Mouse (Mus musculus): Measurements from ENCODE around the gene Tmem205. TPM values are rescaled to one million over a fixed set of nuclear protein-coding genes. Genes with fewer than 3 reads are reported as not detected.
A peak's percentile ranks its signal among the peaks of the same experiment; 100 is the strongest.

Tmem205 gene
- polyA plus RNA-seq, 1 experiment from 2014 or later = 39.3 TPM

DNA sequence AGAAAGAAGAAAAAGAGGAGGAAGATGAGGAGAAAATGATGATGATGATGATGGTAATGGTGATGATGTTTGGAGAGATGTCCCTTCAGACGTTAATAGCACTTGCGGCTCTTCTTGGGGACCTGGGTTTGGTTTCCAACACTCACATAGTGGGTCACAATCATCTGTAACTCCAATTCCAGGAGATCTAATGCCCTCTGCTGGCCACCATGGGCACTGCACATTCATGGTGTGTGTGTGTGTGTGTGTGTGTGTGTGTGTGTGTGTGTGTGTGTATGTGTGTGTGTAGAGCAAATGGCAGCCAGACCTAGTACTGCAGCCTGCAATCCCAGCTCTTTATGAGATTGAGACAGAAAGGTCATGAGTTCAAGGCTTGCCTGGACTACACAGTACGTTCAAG lies 24.6 kb upstream of the Tmem205 start:
- no peak overlapping the region for H3K4me2 ChIP-seq (replicated peaks; ENCODE audit: low read depth, low read length)
- no peak overlapping the region for H3K9ac ChIP-seq (ENCODE audit: low read depth, low read length)
- H3K4me1 ChIP-seq (replicated peaks; ENCODE audit: control insufficient read depth, insufficient read depth, low read length) = peaks cover 2% of the 10 kb centered on the region; the same call in 1 of the 2 replicates
- DNase-seq (ENCODE audit: low spot score) = no peak
- WGBS = 82% methylated on average over 3 of the region's 3 CpGs
- H3K27me3 ChIP-seq (ENCODE audit: control insufficient read depth, insufficient read depth, low read length) = peaks cover 7% of the 10 kb centered on the region; the same call in 1 of the 2 replicates
- no peak for ATAC-seq (ENCODE audit: low FRiP score)
- no peak overlapping the region for H3K4me3 ChIP-seq (ENCODE audit: low read depth, low read length)
- no peaks in the 10 kb centered on the region for H3K9me3 ChIP-seq (ENCODE audit: control insufficient read depth, low read length)
- no peaks in the 10 kb centered on the region for H3K36me3 ChIP-seq (ENCODE audit: control insufficient read depth, insufficient read depth, low read length)
- no peak overlapping the region for H3K27ac ChIP-seq (ENCODE audit: low read depth, low read length)

DNA sequence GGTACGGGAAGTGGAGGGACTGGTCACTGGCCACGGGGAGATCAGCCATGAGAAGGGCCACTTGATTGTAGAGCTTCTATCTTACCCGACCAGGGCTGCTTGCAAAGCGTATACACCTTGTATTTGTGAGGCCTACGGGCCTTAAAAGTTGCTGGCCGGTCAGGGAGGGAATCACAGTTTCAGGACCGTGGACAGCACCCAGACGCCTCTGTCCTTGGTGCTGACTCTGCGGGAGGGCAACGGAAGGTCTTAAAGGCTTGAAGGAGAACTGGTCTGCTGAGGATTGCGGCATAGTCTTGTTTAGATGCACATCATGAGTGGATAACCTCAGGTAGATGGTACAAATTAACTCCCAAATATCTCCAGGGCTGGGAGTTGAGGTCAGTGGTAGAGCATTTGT lies 23.0 kb upstream of the Tmem205 start:
- peaks cover 7% of the 10 kb centered on the region; the same call in 1 of the 2 replicates for H3K27me3 ChIP-seq (ENCODE audit: control insufficient read depth, insufficient read depth, low read length)
- no peak overlapping the region for H3K27ac ChIP-seq (ENCODE audit: low read depth, low read length)
- no peaks in the 10 kb centered on the region for H3K9me3 ChIP-seq (ENCODE audit: control insufficient read depth, low read length)
- no peak overlapping the region for H3K4me3 ChIP-seq (ENCODE audit: low read depth, low read length)
- H3K9ac ChIP-seq (ENCODE audit: low read depth, low read length) = no peak overlapping the region
- H3K4me2 ChIP-seq (replicated peaks; ENCODE audit: low read depth, low read length) = no peak overlapping the region
- 16% methylated on average over 11 of the region's 11 CpGs for WGBS
- H3K36me3 ChIP-seq (ENCODE audit: control insufficient read depth, insufficient read depth, low read length) = no peaks in the 10 kb centered on the region
- H3K4me1 ChIP-seq (replicated peaks; ENCODE audit: control insufficient read depth, insufficient read depth, low read length) = peaks cover 2% of the 10 kb centered on the region; the same call in 1 of the 2 replicates
- ATAC-seq (ENCODE audit: low FRiP score) (no peak), DNase-seq (ENCODE audit: low spot score) (peak; percentile 86)

DNA sequence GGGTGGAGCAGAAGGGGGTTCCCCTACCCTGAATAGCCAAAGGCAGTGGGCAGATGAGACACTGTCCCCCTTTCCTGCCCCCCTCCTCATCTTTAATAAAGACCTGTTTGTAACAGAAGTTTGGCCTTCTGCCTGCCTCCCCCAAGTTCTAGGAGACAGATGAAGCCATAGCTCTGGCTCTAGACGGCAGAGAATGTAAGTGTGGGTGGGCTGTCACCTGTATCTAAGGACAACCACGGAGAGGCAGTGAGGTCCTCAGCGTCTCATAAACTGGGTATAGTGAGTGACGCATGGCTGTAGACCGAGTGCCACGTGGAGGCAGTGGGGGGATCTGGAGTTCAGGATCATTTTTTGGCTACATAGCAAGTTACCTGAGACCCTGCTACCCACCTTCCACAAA lies 21.4 kb upstream of the Tmem205 start:
- ATAC-seq (ENCODE audit: low FRiP score) = no peak
- no peak for DNase-seq (ENCODE audit: low spot score)
- Histone ChIP-seq H3K36me3 (ENCODE audit: control insufficient read depth, insufficient read depth, low read length) (no peaks in the 10 kb centered on the region), H3K27me3 (ENCODE audit: control insufficient read depth, insufficient read depth, low read length) (peaks cover 7% of the 10 kb centered on the region; the same call in 1 of the 2 replicates), H3K9ac (ENCODE audit: low read depth, low read length) (no peak overlapping the region), H3K9me3 (ENCODE audit: control insufficient read depth, low read length) (no peaks in the 10 kb centered on the region), H3K27ac (ENCODE audit: low read depth, low read length) (no peak overlapping the region), H3K4me2 (replicated peaks; ENCODE audit: low read depth, low read length) (no peak overlapping the region), H3K4me1 (replicated peaks; ENCODE audit: control insufficient read depth, insufficient read depth, low read length) (peaks cover 2% of the 10 kb centered on the region; the same call in 1 of the 2 replicates), H3K4me3 (ENCODE audit: low read depth, low read length) (no peak overlapping the region)
- 74% methylated on average over 6 of the region's 6 CpGs for WGBS

DNA sequence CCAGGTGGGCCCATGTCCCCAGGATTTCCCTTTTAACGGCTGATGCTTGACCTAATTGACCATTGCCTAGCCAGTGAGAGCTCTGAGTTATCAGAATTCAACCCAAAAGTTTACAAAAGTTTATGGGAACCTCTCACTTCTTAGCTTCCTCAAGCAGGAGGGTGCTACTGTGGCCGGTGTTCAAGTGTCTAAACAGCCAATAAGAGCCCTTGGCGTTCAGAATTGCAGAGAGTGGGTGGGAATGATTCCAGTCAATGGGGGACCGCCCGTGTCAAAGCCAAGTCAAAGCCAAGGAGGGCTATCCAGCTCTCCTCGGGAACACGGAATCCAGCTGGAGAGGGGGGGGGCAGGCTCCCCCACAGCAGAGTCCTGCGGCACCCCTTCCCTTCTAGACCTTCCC lies 20.8 kb upstream of the Tmem205 start:
- H3K27ac ChIP-seq (ENCODE audit: low read depth, low read length) = no peak overlapping the region
- no peak overlapping the region for H3K4me3 ChIP-seq (ENCODE audit: low read depth, low read length)
- no peaks in the 10 kb centered on the region for H3K9me3 ChIP-seq (ENCODE audit: control insufficient read depth, low read length)
- no peaks in the 10 kb centered on the region; the same call in 1 of the 2 replicates for H3K4me1 ChIP-seq (replicated peaks; ENCODE audit: control insufficient read depth, insufficient read depth, low read length)
- 56% methylated on average over 8 of the region's 8 CpGs for WGBS
- H3K36me3 ChIP-seq (ENCODE audit: control insufficient read depth, insufficient read depth, low read length) = no peaks in the 10 kb centered on the region
- H3K4me2 ChIP-seq (replicated peaks; ENCODE audit: low read depth, low read length) = no peak overlapping the region
- no peak overlapping the region for H3K9ac ChIP-seq (ENCODE audit: low read depth, low read length)
- ATAC-seq (ENCODE audit: low FRiP score) (no peak), DNase-seq (ENCODE audit: low spot score) (no peak)
- H3K27me3 ChIP-seq (ENCODE audit: control insufficient read depth, insufficient read depth, low read length) = peaks cover 7% of the 10 kb centered on the region; the same call in 1 of the 2 replicates

DNA sequence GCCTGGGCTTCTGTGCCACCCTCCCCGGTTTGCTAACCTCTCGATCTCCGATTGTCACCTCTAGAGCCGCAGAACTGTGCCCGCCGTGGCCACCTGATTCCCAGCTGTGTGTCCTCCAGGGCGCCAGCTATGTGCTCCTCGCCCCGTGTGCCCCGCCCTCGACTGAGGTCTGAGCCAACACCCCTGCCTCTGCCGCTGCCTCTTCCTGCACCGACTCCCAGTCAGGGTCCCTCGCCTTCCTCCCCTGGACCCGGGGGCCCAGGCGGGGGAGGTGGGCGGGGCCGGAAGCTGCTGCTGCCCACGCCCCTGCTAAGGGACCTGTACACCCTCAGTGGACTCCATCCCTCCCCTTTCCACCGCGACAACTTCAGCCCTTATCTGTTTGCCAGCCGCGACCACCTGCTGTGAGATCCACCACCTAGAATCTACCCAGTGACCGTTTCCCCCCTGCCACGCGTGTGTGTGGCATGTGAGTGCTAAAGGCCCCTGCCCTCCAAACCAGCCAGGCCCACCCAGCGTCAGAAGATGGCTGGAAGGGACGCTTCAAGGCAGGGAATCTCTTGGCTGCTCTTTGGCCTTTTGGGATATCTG lies 20.3 kb upstream of the Tmem205 start:
- Histone ChIP-seq H3K4me3 (ENCODE audit: low read depth, low read length) (no peak overlapping the region; the same call in 1 of the 2 replicates), H3K27ac (ENCODE audit: low read depth, low read length) (no peak overlapping the region), H3K27me3 (ENCODE audit: control insufficient read depth, insufficient read depth, low read length) (peaks cover 7% of the 10 kb centered on the region; the same call in 1 of the 2 replicates)

DNA sequence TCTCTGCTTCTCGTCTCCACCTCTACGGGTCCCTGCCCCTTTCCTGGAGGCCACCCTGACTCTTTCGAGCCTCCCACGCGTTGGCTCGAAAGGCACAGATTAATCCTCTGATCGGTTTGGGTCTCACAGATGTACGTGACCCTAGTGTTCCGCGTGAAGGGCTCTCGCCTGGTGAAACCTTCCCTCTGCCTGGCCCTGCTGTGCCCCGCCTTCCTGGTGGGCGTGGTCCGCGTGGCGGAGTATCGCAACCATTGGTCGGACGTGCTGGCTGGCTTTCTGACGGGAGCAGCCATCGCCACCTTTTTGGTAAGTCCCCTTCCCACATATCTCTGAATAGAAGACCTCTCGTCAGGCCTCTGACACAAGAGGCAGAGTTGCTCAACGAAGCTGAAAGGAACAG lies 16.9 kb upstream of the Tmem205 start:
- WGBS = 21% methylated on average over 23 of the region's 23 CpGs
- ATAC-seq (ENCODE audit: low FRiP score) (no peak), DNase-seq (ENCODE audit: low spot score) (no peak)
- Histone ChIP-seq H3K4me1 (replicated peaks; ENCODE audit: control insufficient read depth, insufficient read depth, low read length) (no peaks in the 10 kb centered on the region; the same call in 1 of the 2 replicates), H3K4me2 (replicated peaks; ENCODE audit: low read depth, low read length) (no peak overlapping the region; the same call in 1 of the 2 replicates), H3K36me3 (ENCODE audit: control insufficient read depth, insufficient read depth, low read length) (no peaks in the 10 kb centered on the region), H3K27me3 (ENCODE audit: control insufficient read depth, insufficient read depth, low read length) (peaks cover 7% of the 10 kb centered on the region; the same call in 1 of the 2 replicates), H3K9ac (ENCODE audit: low read depth, low read length) (no peak overlapping the region), H3K9me3 (ENCODE audit: control insufficient read depth, low read length) (no peaks in the 10 kb centered on the region), H3K4me3 (ENCODE audit: low read depth, low read length) (no peak overlapping the region), H3K27ac (ENCODE audit: low read depth, low read length) (no peak overlapping the region)

More for the DNA sequence above, 20.3 kb upstream of the Tmem205 start:
- Histone ChIP-seq H3K9ac (ENCODE audit: low read depth, low read length) (no peak overlapping the region), H3K4me2 (replicated peaks; ENCODE audit: low read depth, low read length) (no peak overlapping the region), H3K9me3 (ENCODE audit: control insufficient read depth, low read length) (no peaks in the 10 kb centered on the region), H3K36me3 (ENCODE audit: control insufficient read depth, insufficient read depth, low read length) (no peaks in the 10 kb centered on the region), H3K4me1 (replicated peaks; ENCODE audit: control insufficient read depth, insufficient read depth, low read length) (no peaks in the 10 kb centered on the region; the same call in 1 of the 2 replicates)
- 5% methylated on average over 23 of the region's 28 CpGs for WGBS
- DNase-seq (ENCODE audit: low spot score) = no peak
- ATAC-seq (ENCODE audit: low FRiP score) = peak; percentile 18; the same call in 1 of the 2 replicates

DNA sequence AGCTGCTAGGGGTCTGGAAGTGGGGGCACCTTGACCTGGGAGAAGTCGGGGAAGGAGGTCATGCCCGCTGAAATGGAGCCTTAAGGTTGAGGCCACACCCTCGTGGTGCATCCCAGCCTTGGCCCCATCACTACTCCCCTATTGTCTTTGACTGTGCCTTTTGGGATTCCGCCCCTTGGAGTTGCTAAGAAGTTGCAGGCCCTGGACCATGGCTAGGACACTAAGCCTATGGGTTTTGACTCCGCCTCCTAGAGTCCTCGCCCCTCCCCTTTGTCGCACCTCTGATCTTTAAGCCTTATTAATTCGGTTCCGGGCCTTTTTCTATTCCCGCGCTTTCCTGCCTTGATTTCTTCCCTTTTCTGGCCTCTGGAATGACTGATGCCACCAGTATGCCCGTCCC lies 16.3 kb upstream of the Tmem205 start:
- Histone ChIP-seq H3K36me3 (ENCODE audit: control insufficient read depth, insufficient read depth, low read length) (no peaks in the 10 kb centered on the region), H3K9ac (ENCODE audit: low read depth, low read length) (no peak overlapping the region), H3K4me3 (ENCODE audit: low read depth, low read length) (no peak overlapping the region), H3K4me2 (replicated peaks; ENCODE audit: low read depth, low read length) (no peak overlapping the region), H3K27me3 (ENCODE audit: control insufficient read depth, insufficient read depth, low read length) (peaks cover 7% of the 10 kb centered on the region; the same call in 1 of the 2 replicates), H3K4me1 (replicated peaks; ENCODE audit: control insufficient read depth, insufficient read depth, low read length) (no peaks in the 10 kb centered on the region; the same call in 1 of the 2 replicates), H3K9me3 (ENCODE audit: control insufficient read depth, low read length) (no peaks in the 10 kb centered on the region), H3K27ac (ENCODE audit: low read depth, low read length) (no peak overlapping the region)
- ATAC-seq (ENCODE audit: low FRiP score) (0 out of 2 replicates have a peak, but pooled peaks have one; percentile 33), DNase-seq (ENCODE audit: low spot score) (no peak)
- WGBS = 54% methylated on average over 12 of the region's 12 CpGs

DNA sequence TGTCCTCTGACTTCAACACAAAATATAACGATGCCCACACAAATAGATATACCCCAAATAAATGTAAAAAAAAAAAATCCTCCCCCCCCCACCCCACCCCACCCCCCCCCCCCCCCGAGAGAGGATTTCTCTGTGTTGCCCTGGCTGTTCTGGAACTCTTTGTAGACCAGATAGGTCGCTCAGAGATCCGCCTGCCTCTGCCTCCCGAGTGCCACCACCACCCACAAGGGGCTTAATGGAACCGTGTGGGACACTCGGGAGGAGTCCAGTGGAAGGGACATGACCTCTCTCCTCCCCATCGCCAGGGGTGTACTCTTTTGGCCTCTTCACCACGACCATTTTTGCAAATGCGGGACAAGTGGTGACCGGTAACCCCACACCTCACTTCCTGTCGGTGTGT lies 15.7 kb upstream of the Tmem205 start:
- Histone ChIP-seq H3K9me3 (ENCODE audit: control insufficient read depth, low read length) (no peaks in the 10 kb centered on the region), H3K4me2 (replicated peaks; ENCODE audit: low read depth, low read length) (no peak overlapping the region), H3K9ac (ENCODE audit: low read depth, low read length) (no peak overlapping the region), H3K27me3 (ENCODE audit: control insufficient read depth, insufficient read depth, low read length) (peaks cover 6% of the 10 kb centered on the region; the same call in 1 of the 2 replicates), H3K4me1 (replicated peaks; ENCODE audit: control insufficient read depth, insufficient read depth, low read length) (no peaks in the 10 kb centered on the region; the same call in 1 of the 2 replicates), H3K4me3 (ENCODE audit: low read depth, low read length) (no peak overlapping the region), H3K27ac (ENCODE audit: low read depth, low read length) (no peak overlapping the region), H3K36me3 (ENCODE audit: control insufficient read depth, insufficient read depth, low read length) (no peaks in the 10 kb centered on the region)
- no peak for DNase-seq (ENCODE audit: low spot score)
- ATAC-seq (ENCODE audit: low FRiP score) = no peak
- 78% methylated on average over 11 of the region's 12 CpGs for WGBS
